Mouse (Mus musculus) liver, adult 2 months (tissue): ENCODE results near the gene Kansl2. TPM values are rescaled to one million over a fixed set of nuclear protein-coding genes. Genes with fewer than 3 reads are reported as not detected.
A peak's percentile ranks its signal among the peaks of the same experiment; 100 is the strongest.
"Not testable (repeated sequence)": the region's sequence is repeated elsewhere in the genome, so short reads cannot be mapped to it uniquely, and the experiment has no call there.

ENCODE experiments used
- DNase-seq: peaks from one replicate; pipeline ENCODE4 v3.0.0-alpha.2; 2011; ENCODE audit warnings: low read depth, low spot score; ENCODE audit errors: extremely low read depth
- H3K27ac ChIP-seq: fragments of 200-500 bp; replicated peaks from 2 replicates; pipeline ENCODE4 v1.5.1; 2012; ENCODE audit warnings: low read depth, mild to moderate bottlenecking, control low read depth, inconsistent platforms, low read length; ENCODE audit not compliant: insufficient read depth
- H3K27me3 ChIP-seq: fragments of 200-500 bp; 2 replicates; pipeline ENCODE4 v1.6.1; 2012; ENCODE audit warnings: mild to moderate bottlenecking, moderate library complexity, low read length, inconsistent platforms; ENCODE audit not compliant: control insufficient read depth, insufficient read depth
- H3K36me3 ChIP-seq: fragments of 200-500 bp; 2 replicates; pipeline ENCODE4 v1.6.1; 2012; ENCODE audit warnings: low read length, inconsistent platforms; ENCODE audit not compliant: control insufficient read depth, insufficient read depth
- H3K4me1 ChIP-seq: fragments of 200-500 bp; 2 replicates; pipeline ENCODE4 v1.6.1; 2011; ENCODE audit warnings: low read length; ENCODE audit not compliant: control insufficient read depth, insufficient read depth
- H3K4me3 ChIP-seq: fragments of 200-500 bp; 2 replicates; pipeline ENCODE4 v1.5.1; 2011; ENCODE audit warnings: low read depth, mild to moderate bottlenecking, control low read depth, low read length, moderate library complexity; ENCODE audit not compliant: insufficient read depth
- H3K79me2 ChIP-seq: fragments of 200-500 bp; 2 replicates; pipeline ENCODE4 v1.6.1; 2012; ENCODE audit warnings: inconsistent platforms, mild to moderate bottlenecking, low read length, moderate library complexity; ENCODE audit not compliant: control insufficient read depth, insufficient read depth
- H3K9ac ChIP-seq: fragments of 200-500 bp; 2 replicates; pipeline ENCODE4 v1.6.1; 2012; ENCODE audit warnings: low read depth, mild to moderate bottlenecking, control low read depth, inconsistent platforms, low read length
- CTCF ChIP-seq: fragments of 200-500 bp; IDR thresholded peaks from 2 replicates; pipeline ENCODE4 v1.5.1; 2011; ENCODE audit warnings: low read depth, low read length, control low read depth
- POLR2A ChIP-seq: fragments of 200-500 bp; IDR thresholded peaks from 2 replicates; pipeline ENCODE4 v1.6.1; 2011; ENCODE audit warnings: low read length, control low read depth; ENCODE audit not compliant: insufficient read depth; ENCODE audit errors: extremely low read depth
- WGBS: fragments of 180-500 bp; shearing (Covaris S2); methylation state at CpG from one replicate; pipeline ENCODE4 v1.1.7; 2018; 5-methylcytosine and 5-hydroxymethylcytosine counted together
- polyA plus RNA-seq: library from polyadenylated mRNA; depleted of rRNA; stranded (reverse); fragments of >200 nt; gene quantifications from 2 replicates; pipeline ENCODE4 v1.2.3, GENCODE M21; 2012
- total RNA-seq: library from RNA; depleted of rRNA; stranded (reverse); fragments of >200 nt; gene quantifications from 2 replicates; pipeline ENCODE4 v1.2.3, GENCODE M21; 2014

Gene Kansl2
- total and polyA plus RNA-seq, 2 experiments, result 17.9 to 21.9 TPM

GRCm38 (mm10) chr15:98517380-98518355 is 16.4 kb downstream of the Kansl2 start:
- H3K36me3 ChIP-seq, result peaks cover 34% of the 10 kb centered on the region
- H3K9ac ChIP-seq, result no peak overlapping the region
- H3K4me1 ChIP-seq, result no peaks in the 10 kb centered on the region
- H3K27ac ChIP-seq, result no peak overlapping the region
- H3K4me3 ChIP-seq, result no peak overlapping the region
- 40% methylated on average over 16 of the region's 16 CpGs for WGBS
- no peaks in the 10 kb centered on the region for H3K79me2 ChIP-seq
- H3K27me3 ChIP-seq, result no peaks in the 10 kb centered on the region
- DNase-seq, result peak; percentile 40
- TF ChIP-seq CTCF (peak; percentile 89), POLR2A (no peak)

- H3K9ac ChIP-seq, H3K4me1 ChIP-seq, H3K27ac ChIP-seq, H3K79me2 ChIP-seq, DNase-seq, H3K36me3 ChIP-seq, H3K27me3 ChIP-seq, H3K4me3 ChIP-seq: not testable (repeated sequence)
- 85% methylated on average over 2 of the region's 2 CpGs for WGBS
These were observed 19.2 kb downstream of the Kansl2 start for GRCm38 (mm10) chr15:98514845-98515244.

- Histone ChIP-seq H3K79me2 (no peaks in the 10 kb centered on the region), H3K4me1 (no peaks in the 10 kb centered on the region), H3K4me3 (no peak overlapping the region), H3K27ac (no peak overlapping the region), H3K27me3 (no peaks in the 10 kb centered on the region), H3K36me3 (0 out of 2 replicates have a peak, but pooled peaks cover 2% of the 10 kb centered on the region), H3K9ac (no peak overlapping the region)
- TF ChIP-seq CTCF (no peak), POLR2A (no peak)
- WGBS, result 81% methylated on average over 8 of the region's 8 CpGs
- no peak for DNase-seq
These were observed 19.9 kb downstream of the Kansl2 start for GRCm38 (mm10) chr15:98514146-98514545.

- not testable (repeated sequence) for H3K79me2 ChIP-seq, H3K27me3 ChIP-seq, DNase-seq, H3K4me1 ChIP-seq, H3K9ac ChIP-seq, H3K4me3 ChIP-seq, H3K36me3 ChIP-seq, H3K27ac ChIP-seq
- WGBS, result 58% methylated on average over 3 of the region's 3 CpGs
These were observed 20.4 kb downstream of the Kansl2 start for GRCm38 (mm10) chr15:98513676-98514075.

GRCm38 (mm10) chr15:98512799-98513321 is 21.2 kb downstream of the Kansl2 start:
- peak; percentile 46 for DNase-seq
- WGBS, result 50% methylated on average over 17 of the region's 17 CpGs
- Histone ChIP-seq H3K4me3 (no peak overlapping the region), H3K9ac (no peak overlapping the region), H3K27me3 (no peaks in the 10 kb centered on the region), H3K4me1 (no peaks in the 10 kb centered on the region), H3K36me3 (no peaks in the 10 kb centered on the region), H3K79me2 (no peaks in the 10 kb centered on the region), H3K27ac (peak overlapping the region; percentile 1; the same call in 1 of the 2 replicates)
- no peak for TF ChIP-seq POLR2A
- TF ChIP-seq CTCF, result no peak

- Histone ChIP-seq H3K9ac (no peak overlapping the region), H3K27ac (peak overlapping the region; percentile 45; the same call in 1 of the 2 replicates), H3K4me3 (no peak overlapping the region), H3K27me3 (no peaks in the 10 kb centered on the region), H3K36me3 (no peaks in the 10 kb centered on the region), H3K79me2 (no peaks in the 10 kb centered on the region), H3K4me1 (no peaks in the 10 kb centered on the region)
- 60% methylated on average over 8 of the region's 8 CpGs for WGBS
- no peak for DNase-seq
- TF ChIP-seq CTCF, result no peak
- no peak for TF ChIP-seq POLR2A
These were observed 21.8 kb downstream of the Kansl2 start for GRCm38 (mm10) chr15:98512232-98512631.
